Mouse (Mus musculus) kidney, embryonic 16.5 days (tissue): Measurements from ENCODE around the gene Oxtr. TPM values are rescaled to one million over a fixed set of nuclear protein-coding genes. Genes with fewer than 3 reads are reported as not detected.

Source experiments
- ATAC-seq: fragments of 200-750 bp; cut with Nextera tagmentation; 2 replicates; pipeline ENCODE4 v1.8.0; 2017; ENCODE audit warnings: moderate TSS enrichment; ENCODE audit not compliant: low FRiP score, low TSS enrichment
- H3K27ac ChIP-seq: fragments of 300-500 bp; sonication (generic); 2 replicates; pipeline ENCODE4 v1.5.1; 2014; ENCODE audit warnings: low read length
- H3K27me3 ChIP-seq: fragments of 300-500 bp; sonication (generic); 2 replicates; pipeline ENCODE4 v1.6.1; 2014; ENCODE audit warnings: low read length, control low read depth, mixed read lengths; ENCODE audit not compliant: insufficient read depth
- H3K36me3 ChIP-seq: fragments of 300-500 bp; sonication (generic); 2 replicates; pipeline ENCODE4 v1.6.1; 2014; ENCODE audit warnings: low read length, control low read depth, mixed read lengths; ENCODE audit not compliant: insufficient read depth
- H3K4me1 ChIP-seq: fragments of 300-500 bp; sonication (generic); 2 replicates; pipeline ENCODE4 v1.6.1; 2014; ENCODE audit warnings: low read length, control low read depth, mixed read lengths; ENCODE audit not compliant: insufficient read depth
- H3K4me2 ChIP-seq: fragments of 300-500 bp; sonication (generic); replicated peaks from 2 replicates; pipeline ENCODE4 v1.6.1; 2014; ENCODE audit warnings: low read depth, low read length
- H3K4me3 ChIP-seq: fragments of 300-500 bp; sonication (generic); 2 replicates; pipeline ENCODE4 v1.5.1; 2014; ENCODE audit warnings: mild to moderate bottlenecking, low read length
- H3K9ac ChIP-seq: fragments of 300-500 bp; sonication (generic); replicated peaks from 2 replicates; pipeline ENCODE4 v1.6.1; 2014; ENCODE audit warnings: low read length
- H3K9me3 ChIP-seq: fragments of 300-500 bp; sonication (generic); 2 replicates; pipeline ENCODE4 v1.6.1; 2016; ENCODE audit warnings: low read length, control low read depth
- WGBS: fragments of 180-500 bp; shearing (Covaris S2); extraction: QIAGEN DNeasy Blood & Tissue Kit; methylation state at CpG from one replicate; pipeline ENCODE4 v1.1.7; 2014; 5-methylcytosine and 5-hydroxymethylcytosine counted together
- polyA plus RNA-seq: library from polyadenylated mRNA; unstranded; fragments of >200 nt; fragmentation: Nextera tagmentation; extraction: Ambion mirVana; gene quantifications from 2 replicates; pipeline ENCODE4 v1.2.1, GENCODE M21; 2015

Oxtr gene
- polyA plus RNA-seq, 1 experiment from 2014 or later, result 6.4 TPM

GRCm38 (mm10) chr6:112490625-112491242 lies 991 bp upstream of the Oxtr start:
- under 1% methylated on average over 35 of the region's 35 CpGs for WGBS
- H3K4me3 ChIP-seq, result peak overlapping the region; percentile 50
- H3K4me1 ChIP-seq, result peaks cover 27% of the 10 kb centered on the region
- H3K4me2 ChIP-seq, result peak overlapping the region; percentile 78
- peak; percentile 33 for ATAC-seq
- H3K9ac ChIP-seq, result peak overlapping the region; percentile 56
- H3K27me3 ChIP-seq, result peaks cover 22% of the 10 kb centered on the region
- no peaks in the 10 kb centered on the region for H3K36me3 ChIP-seq
- no peak overlapping the region for H3K27ac ChIP-seq
- no peaks in the 10 kb centered on the region for H3K9me3 ChIP-seq

- Histone ChIP-seq H3K9ac (peak overlapping the region; percentile 56), H3K27me3 (peaks cover 22% of the 10 kb centered on the region), H3K4me2 (peak overlapping the region; percentile 78), H3K36me3 (no peaks in the 10 kb centered on the region), H3K9me3 (no peaks in the 10 kb centered on the region), H3K27ac (no peak overlapping the region), H3K4me1 (peaks cover 13% of the 10 kb centered on the region), H3K4me3 (peak overlapping the region; percentile 50)
- peak; percentile 11; the same call in 1 of the 2 replicates for ATAC-seq
- 3% methylated on average over 72 of the region's 72 CpGs for WGBS
These were observed 398 bp downstream of the Oxtr start for GRCm38 (mm10) chr6:112489181-112489909.

- no peaks in the 10 kb centered on the region for H3K36me3 ChIP-seq
- no peaks in the 10 kb centered on the region for H3K9me3 ChIP-seq
- H3K27ac ChIP-seq, result no peak overlapping the region
- no peak; the same call in 1 of the 2 replicates for ATAC-seq
- peaks cover 22% of the 10 kb centered on the region for H3K27me3 ChIP-seq
- H3K4me3 ChIP-seq, result peak overlapping the region; percentile 50
- H3K4me2 ChIP-seq, result peak overlapping the region; percentile 78
- peaks cover 12% of the 10 kb centered on the region for H3K4me1 ChIP-seq
- WGBS, result 31% methylated on average over 24 of the region's 24 CpGs
- H3K9ac ChIP-seq, result no peak overlapping the region; the same call in 1 of the 2 replicates
These were observed 942 bp downstream of the Oxtr start for GRCm38 (mm10) chr6:112488821-112489180.

- no peak overlapping the region for H3K27ac ChIP-seq
- peaks cover 22% of the 10 kb centered on the region for H3K27me3 ChIP-seq
- no peaks in the 10 kb centered on the region for H3K36me3 ChIP-seq
- WGBS, result 80% methylated on average over 5 of the region's 5 CpGs
- no peak for ATAC-seq
- H3K9ac ChIP-seq, result no peak overlapping the region
- H3K4me1 ChIP-seq, result peaks cover 12% of the 10 kb centered on the region
- peak overlapping the region; percentile 50; the same call in 1 of the 2 replicates for H3K4me3 ChIP-seq
- no peaks in the 10 kb centered on the region for H3K9me3 ChIP-seq
- peak overlapping the region; percentile 78 for H3K4me2 ChIP-seq
These were observed 1.8 kb downstream of the Oxtr start for GRCm38 (mm10) chr6:112487993-112488392.

- Histone ChIP-seq H3K4me3 (no peak overlapping the region), H3K9me3 (no peaks in the 10 kb centered on the region), H3K4me1 (no peaks in the 10 kb centered on the region; the same call in none of the 2 replicates), H3K36me3 (no peaks in the 10 kb centered on the region), H3K27ac (no peak overlapping the region), H3K9ac (no peak overlapping the region), H3K27me3 (peaks cover 14% of the 10 kb centered on the region), H3K4me2 (0 out of 2 replicates have a peak overlapping the region, but pooled peaks have one; percentile 31)
- WGBS, result 4% methylated on average over 4 of the region's 4 CpGs
- ATAC-seq, result peak; percentile 62; the same call in 1 of the 2 replicates
These were observed 5.4 kb downstream of the Oxtr start for GRCm38 (mm10) chr6:112484316-112484715.

- Histone ChIP-seq H3K4me2 (no peak overlapping the region), H3K4me3 (no peak overlapping the region), H3K36me3 (no peaks in the 10 kb centered on the region), H3K4me1 (no peaks in the 10 kb centered on the region), H3K27ac (no peak overlapping the region), H3K9ac (no peak overlapping the region), H3K9me3 (no peaks in the 10 kb centered on the region), H3K27me3 (no peaks in the 10 kb centered on the region)
- no peak for ATAC-seq
- WGBS, result 52% methylated on average over 13 of the region's 13 CpGs
These were observed 9.9 kb downstream of the Oxtr start for GRCm38 (mm10) chr6:112479861-112480260.

- H3K27me3 ChIP-seq, result no peaks in the 10 kb centered on the region
- H3K9ac ChIP-seq, result no peak overlapping the region
- H3K4me1 ChIP-seq, result no peaks in the 10 kb centered on the region
- no peak overlapping the region for H3K4me3 ChIP-seq
- 71% methylated on average over 4 of the region's 4 CpGs for WGBS
- H3K27ac ChIP-seq, result peak overlapping the region; percentile 55; the same call in 1 of the 2 replicates
- H3K36me3 ChIP-seq, result no peaks in the 10 kb centered on the region
- ATAC-seq, result no peak
- no peaks in the 10 kb centered on the region for H3K9me3 ChIP-seq
- H3K4me2 ChIP-seq, result no peak overlapping the region
These were observed 18.1 kb downstream of the Oxtr start for GRCm38 (mm10) chr6:112471644-112472043.

GRCm38 (mm10) chr6:112466001-112466400 lies 23.7 kb downstream of the Oxtr start:
- peak; percentile 89 for ATAC-seq

GRCm38 (mm10) chr6:112465441-112465840 lies 24.3 kb downstream of the Oxtr start:
- Histone ChIP-seq H3K4me3 (no peak overlapping the region), H3K27ac (peak overlapping the region; percentile 67), H3K36me3 (no peaks in the 10 kb centered on the region), H3K9me3 (no peaks in the 10 kb centered on the region), H3K27me3 (no peaks in the 10 kb centered on the region), H3K4me2 (no peak overlapping the region), H3K4me1 (peaks cover 4% of the 10 kb centered on the region; the same call in 1 of the 2 replicates), H3K9ac (no peak overlapping the region)
- WGBS, result 80% methylated on average over 3 of the region's 3 CpGs
- ATAC-seq, result no peak

More at GRCm38 (mm10) chr6:112466001-112466400, 23.7 kb downstream of the Oxtr start:
- H3K9ac ChIP-seq, result no peak overlapping the region
- H3K36me3 ChIP-seq, result no peaks in the 10 kb centered on the region
- no peaks in the 10 kb centered on the region for H3K27me3 ChIP-seq
- no peak overlapping the region for H3K4me3 ChIP-seq
- no peaks in the 10 kb centered on the region for H3K9me3 ChIP-seq
- H3K27ac ChIP-seq, result peak overlapping the region; percentile 67
- H3K4me1 ChIP-seq, result peaks cover 4% of the 10 kb centered on the region; the same call in 1 of the 2 replicates
- H3K4me2 ChIP-seq, result no peak overlapping the region

- Histone ChIP-seq H3K36me3 (no peaks in the 10 kb centered on the region), H3K4me3 (no peak overlapping the region), H3K27ac (no peak overlapping the region), H3K27me3 (no peaks in the 10 kb centered on the region), H3K4me1 (peaks cover 4% of the 10 kb centered on the region; the same call in 1 of the 2 replicates), H3K9me3 (no peaks in the 10 kb centered on the region), H3K4me2 (no peak overlapping the region), H3K9ac (no peak overlapping the region)
- WGBS, result 83% methylated on average over 6 of the region's 6 CpGs
- no peak for ATAC-seq
These were observed 26.4 kb downstream of the Oxtr start for GRCm38 (mm10) chr6:112463331-112463730.
